Mouse (Mus musculus) stomach, embryonic 14.5 days (tissue): ENCODE data around the gene Trim2. TPM values are rescaled to one million over a fixed set of nuclear protein-coding genes. Genes with fewer than 3 reads are reported as not detected.

Experiments
- polyA plus RNA-seq: library from polyadenylated mRNA; unstranded; fragments of >200 nt; fragmentation: Nextera tagmentation; extraction: Ambion mirVana; gene quantifications from 2 replicates; pipeline ENCODE4 v1.2.1, GENCODE M21; 2014

The Trim2 gene
- polyA plus RNA-seq, 1 experiment from 2014 or later, result 37.1 TPM

Other genes with a start within 250 kb of the Trim2 start
- 15.2 and 18.2 TPM in 2 replicates for gene Mnd1, start 151.1 kb downstream of the Trim2 start, polyA plus RNA-seq
- gene Gm6525, start 132.8 kb downstream of the Trim2 start, polyA plus RNA-seq, result 1.2 and 1.7 TPM in 2 replicates
- 12.1 and 15.5 TPM in 2 replicates for gene Fhdc1, start 173.6 kb upstream of the Trim2 start, polyA plus RNA-seq